Mouse (Mus musculus): Measurements from ENCODE around the gene Foxd4.
"Not testable (repeated sequence)": the region's sequence is repeated elsewhere in the genome, so short reads cannot be mapped to it uniquely, and the experiment has no call there.

Foxd4 gene

DNA sequence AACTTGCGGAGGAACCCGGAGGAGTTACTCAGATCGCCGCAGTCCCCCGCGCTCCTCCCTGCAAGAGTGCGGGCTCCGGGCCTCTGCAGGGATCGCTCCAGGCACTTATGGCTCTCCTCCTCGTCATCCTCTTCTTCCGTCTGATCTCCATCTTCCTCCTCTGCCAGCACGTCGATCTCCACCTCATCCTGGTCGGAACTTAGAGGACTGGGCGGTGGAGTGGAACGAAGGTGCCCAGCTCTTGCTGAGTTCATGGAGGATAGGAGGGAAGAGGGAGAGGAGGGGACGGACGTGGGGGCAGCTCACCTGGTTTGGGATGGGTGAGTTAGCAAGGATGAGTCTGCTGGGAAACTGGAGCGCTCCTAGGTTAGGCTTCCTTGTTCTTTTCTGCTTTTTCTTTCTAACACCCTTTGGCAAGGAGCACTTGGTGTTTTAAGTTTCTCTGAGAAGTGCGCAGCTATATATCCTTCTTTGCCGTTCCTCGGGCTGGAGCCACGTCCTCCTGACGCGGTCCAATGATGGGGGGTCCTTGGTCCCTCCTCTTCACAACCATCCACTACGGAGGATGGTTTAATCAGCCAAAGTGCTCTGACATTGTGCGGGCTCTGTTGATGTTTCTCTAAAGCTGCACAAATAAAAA lies at the start of gene Foxd4:
TSS of gene Foxd4 (minus strand) at position 617 of the 640 bp plus-strand sequence.
- no peak for DNase-seq

DNA sequence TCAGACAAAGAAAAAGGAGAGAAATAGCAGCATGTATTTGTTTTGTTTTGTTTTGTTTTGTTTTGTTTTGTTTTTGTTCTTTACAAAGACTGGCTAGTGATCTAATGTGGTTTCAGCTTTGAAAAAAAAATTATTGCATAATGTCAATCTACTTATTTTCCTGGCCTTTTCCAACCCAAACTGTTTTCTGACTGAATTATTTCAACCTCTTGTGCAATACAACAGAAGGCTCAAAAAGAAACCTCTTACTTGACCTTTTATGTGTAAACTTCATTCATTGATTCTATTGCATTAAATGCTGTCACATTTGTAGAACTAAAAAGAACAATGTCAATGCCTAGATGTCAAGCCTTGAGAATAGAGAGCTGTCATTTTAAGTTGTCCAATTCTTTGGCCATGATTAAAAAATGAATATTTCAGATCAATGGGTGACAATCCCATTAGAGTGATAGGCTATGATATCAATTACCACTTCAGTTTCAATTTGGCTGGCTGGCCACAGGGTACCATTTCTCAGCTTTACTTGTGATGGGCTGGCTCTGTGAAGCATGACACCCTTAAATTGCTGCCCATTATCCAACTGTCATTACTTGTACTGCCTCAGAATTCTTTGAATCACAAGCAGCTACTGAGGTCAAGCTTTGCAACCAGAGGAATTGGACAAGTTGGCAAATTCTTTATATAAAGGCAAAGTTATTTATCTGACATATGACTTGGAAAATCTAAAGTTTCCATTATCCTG lies 44.7 kb upstream of the Foxd4 start:
- DNase-seq: no peak

DNA sequence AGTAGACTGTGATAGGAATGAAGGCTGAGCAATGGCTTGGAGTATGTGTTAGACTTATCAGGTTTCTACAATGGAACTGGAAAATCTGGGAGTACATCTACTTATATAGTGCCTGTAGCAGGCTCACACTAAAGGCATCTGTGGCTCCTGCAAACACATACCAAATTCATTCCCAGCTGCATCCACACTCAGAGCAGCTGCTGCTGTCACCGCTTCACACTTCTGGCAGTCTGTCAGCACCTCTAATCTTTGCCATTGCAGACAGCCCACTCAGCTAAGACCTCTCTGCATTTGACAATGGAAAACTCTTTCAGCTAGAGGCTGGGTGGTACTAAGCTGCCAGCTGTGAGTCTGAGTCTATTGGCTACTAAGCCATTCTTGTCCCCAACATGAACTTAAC lies 36.1 kb upstream of the Foxd4 start:
- DNase-seq: no peak

DNA sequence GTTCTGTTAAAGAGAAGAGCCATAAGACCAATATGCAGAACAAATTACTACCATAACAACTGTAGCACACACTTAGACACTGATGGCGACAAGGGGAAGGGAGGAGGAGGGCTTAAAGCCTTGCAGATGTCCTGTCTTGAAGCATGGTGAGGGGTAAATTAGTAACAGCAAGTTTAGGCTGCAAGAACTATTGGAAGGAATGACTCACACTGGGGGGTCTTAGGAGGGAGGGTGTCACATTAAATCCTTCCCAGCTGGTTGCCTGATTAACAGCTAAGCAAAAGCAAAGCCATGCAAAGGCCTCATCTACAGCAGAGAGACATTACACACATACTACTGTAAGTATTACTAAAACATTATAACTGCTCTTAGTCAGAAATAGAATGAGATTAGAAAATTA lies 28.0 kb upstream of the Foxd4 start:
- no peak for DNase-seq

DNA sequence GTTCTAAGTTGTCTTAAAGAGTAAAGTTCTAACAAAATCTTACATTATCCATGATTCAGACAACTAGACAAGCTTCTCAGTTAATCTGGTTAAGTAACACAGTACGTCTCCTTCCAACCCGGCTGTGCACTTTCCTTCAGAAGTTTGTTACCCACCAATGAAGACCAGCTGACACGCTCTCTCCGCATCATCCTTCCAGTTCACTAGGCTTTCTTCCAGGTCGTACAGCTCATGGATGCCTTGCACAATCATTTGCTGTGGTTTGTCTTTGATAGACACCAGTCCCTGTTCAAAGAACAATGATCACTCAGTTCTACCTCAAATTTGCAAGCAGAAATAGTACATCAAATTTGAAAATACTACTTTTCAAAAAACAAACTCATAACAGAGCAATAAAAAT lies 19.9 kb upstream of the Foxd4 start:
- no peak for DNase-seq

DNA sequence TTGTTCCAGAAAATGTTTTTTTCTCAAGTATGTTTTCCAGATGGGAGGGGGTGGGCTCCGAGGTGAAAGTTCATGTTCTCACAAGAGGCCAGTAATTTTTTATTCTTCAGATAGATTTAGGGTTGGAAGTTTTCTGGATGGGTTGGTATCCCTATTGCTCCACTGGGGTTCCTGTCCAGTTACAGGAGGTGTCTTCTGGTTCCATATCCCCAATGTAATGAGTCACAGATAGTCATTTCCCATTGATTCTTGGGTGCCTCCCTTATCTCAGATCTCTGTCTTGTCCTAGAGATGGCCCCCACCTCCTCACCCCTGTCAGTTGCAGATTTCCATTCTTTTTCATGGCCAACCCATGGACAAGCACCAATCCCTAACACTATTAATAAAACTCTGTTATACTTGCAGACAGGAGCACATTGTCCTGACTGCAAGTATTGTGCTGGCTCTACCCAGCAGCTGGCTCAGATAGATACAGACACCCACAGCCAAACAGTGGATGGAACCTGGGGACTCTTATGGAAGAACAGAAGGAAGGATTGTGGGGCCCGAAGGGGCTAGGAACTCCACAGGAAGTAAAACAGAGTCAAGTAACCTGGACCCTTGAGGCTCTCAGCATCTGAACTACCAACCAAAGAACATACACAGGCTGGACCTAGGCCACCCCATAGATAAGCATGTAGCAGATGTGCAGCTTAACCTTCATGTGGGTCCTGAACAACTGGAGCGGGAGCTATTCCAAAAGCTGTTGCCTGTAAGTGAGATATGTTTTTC lies 7.6 kb upstream of the Foxd4 start:
- DNase-seq: no peak

DNA sequence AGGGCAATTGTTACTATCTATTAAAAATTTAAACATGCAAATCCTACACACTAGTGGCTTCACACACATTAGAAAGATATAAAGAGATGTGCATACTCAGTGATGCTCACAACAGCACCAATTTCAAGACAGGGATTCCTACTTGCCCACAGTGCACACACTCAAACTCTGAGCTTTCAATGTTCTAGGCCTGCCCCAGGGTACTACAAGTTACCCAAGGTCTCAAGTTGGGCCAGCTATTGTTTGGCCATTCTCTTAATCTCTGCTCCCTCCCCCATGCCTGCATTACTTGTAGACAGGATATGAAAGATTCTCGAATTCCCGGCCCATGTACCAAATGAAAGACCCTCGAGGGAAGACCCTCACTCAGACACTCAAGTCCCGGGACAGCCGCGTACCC lies 6.7 kb upstream of the Foxd4 start:
- no peak for DNase-seq

DNA sequence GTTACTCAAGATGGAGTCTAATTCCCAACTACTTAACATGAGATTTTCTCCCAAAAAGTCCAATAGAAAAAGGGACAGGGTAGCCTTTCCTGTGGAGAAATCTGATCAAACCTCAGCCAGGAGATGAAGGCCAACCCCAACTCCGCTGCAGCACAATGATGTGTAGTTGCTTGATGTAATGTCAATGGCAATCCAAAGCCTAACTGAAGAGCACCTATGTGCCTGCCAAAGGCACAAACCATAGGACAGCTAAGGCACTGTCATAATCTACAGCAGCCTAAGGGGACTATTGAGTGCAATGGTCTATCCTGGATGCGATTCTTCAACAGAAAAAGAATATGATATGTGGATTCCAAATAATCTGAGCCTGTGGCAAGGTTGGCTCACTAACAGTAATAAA lies 1.8 kb upstream of the Foxd4 start:
- no peak for DNase-seq

DNA sequence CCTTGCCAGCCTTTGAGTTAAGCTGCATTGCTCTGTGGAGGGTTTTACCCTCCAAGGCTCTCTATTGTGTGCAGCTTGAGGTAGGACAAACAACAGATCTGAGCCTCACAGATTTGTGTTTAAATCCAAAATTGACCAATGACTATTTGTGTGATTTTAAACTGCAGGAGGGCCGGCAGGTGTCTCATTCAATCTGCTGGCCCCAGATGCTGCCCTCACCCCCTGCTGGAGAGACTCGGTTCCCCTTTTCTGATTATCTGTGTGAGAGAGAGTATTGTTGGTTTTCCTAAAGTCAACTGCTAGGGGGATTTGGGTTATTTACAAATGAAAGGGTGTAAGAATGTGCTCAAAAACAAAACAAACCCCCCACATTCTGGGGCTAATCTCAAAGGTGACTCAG lies 1.3 kb upstream of the Foxd4 start:
- no peak for DNase-seq

DNA sequence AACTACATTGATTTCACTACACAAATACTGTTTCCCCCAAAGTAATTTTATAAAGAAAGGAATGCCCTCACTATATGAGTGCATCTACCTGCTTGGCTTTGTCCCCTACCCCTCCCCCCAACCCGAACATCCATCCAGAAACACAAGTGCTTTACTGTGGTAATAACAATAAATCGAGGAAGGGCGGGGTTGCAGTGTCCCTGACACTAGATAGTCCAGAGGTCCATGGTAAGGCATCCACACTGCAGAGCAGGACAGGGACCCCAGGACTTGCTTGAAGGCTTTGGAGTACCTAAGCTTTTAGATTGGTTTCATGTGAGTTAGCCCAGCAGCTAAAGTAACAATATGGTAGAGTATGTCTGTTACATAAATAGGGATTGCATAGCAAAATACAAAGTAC lies 669 bp upstream of the Foxd4 start:
- no peak for DNase-seq

DNA sequence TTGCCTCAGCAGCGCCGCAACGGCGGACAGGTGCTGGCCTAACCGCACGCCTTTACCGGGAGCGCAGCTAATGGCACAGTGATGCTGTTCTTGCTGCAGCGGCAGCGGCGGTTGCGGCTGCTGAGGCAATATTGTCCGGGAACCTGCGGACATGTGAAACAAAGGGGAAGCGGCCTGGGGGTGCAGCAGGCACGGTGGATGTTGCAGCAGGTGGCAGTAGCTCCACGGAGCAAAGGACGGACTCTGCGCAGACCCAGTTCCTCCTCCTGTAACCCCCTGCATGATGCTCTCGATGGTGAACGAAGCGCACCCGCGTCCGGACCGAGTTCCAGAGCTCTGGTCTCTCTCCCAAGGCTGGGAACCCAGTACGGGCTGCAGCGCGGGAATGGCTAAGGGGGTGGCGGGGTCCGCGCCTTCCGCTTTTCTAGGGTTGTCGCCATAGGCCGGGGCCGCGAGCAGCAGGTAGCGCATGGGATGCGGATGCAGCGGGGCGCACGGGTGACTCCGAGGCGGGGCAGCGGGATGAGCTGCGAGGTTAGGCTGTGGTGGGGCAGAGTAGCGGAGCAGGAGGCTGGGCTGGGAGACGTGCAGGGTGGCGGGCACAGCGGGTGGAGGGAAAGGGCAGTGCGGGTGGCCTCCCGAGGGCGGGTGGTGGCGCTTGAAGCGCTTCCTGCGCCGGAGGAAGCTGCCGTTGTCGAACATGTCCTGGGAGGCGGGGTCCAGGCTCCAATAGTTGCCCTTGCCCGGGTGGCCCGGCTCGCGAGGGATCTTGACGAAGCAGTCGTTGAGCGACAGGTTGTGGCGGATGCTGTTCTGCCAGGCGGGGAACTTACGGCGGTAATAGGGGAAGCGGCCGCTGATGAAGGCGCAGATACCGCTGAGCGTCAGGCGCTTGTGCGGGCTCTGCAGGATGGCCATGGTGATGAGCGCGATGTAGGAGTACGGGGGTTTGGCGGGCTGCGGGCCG lies 1.1 kb downstream of the Foxd4 start:
- DNase-seq: no peak

DNA sequence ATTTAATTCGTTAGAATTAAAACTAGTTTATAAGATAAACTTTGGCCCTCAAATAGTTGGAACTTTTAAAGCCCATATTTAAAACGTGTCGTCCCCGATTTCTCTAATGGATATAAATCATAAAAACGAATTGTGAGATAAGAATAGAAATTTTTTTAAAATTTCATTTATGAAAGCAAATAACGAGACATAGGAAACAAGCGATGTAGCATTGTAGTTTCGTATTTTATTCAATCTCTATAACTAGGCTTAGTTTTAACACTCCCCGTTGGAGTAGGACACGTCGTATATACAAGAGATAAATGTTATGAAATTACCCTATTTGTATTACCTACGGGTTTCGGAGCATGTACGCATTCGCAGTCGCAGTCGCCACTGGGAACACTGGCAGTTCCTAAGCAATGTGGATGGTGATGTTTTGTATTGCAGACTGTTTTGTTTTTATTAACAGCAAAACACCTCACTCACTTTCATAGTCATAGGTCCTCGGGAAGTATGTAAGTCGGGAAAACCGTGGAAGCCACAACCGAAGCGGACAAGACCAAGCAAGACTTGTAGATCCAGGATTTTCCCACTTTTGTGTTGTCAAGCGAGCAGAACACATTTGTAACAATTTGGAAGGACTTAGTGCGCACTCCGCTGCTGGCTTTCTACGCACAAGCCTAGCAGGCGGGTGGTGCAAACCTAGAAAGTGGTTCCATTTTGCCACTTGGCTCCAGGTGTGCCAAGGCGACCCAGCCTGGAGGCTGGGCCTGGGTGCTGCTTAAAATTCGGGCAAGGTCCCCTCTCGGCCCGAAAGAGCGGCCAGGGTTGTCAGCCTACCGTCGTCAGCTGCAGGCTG lies 2.0 kb downstream of the Foxd4 start:
- DNase-seq: peak in 1 of 2 experiments; percentile 13

DNA sequence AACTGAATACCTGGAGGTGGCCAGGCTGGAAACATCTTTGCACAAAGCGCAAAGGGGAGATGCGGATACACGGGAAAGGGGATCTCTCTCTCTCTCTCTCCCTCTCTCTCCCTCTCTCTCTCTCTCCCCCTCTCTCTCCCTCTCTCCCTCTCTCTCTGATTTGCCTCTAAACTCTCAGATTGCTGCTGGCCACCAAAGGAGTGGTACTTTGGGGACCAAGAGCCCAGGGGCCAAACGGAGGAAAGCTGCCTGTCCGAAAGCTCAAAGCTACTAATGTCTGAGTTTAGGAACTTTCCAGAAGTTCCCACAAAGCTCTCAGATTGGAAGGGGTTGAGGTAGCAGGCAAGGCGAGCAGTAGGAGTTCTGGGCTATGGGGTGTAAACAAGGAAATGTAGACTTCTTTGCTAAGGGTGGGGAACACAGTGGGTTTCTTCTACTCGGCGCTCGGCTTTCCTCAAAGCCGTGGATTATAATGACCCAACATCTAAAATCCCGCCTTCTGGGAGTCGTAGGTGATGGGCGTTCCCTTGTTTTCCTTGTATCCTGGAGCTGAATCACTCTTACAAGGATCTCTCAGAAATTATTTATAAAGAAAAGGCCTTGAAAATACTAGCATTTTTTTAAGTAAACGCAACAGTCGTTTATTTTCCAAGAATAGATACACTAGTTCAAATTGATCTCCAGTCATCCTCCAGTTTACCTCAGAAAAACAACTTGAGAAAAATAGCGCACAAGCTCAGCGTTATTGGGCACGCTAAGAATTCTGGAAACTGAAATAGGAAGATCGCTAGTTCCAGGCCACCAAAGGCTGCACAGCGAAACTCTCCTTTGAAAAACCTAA lies 2.9 kb downstream of the Foxd4 start:
- no peak for DNase-seq

DNA sequence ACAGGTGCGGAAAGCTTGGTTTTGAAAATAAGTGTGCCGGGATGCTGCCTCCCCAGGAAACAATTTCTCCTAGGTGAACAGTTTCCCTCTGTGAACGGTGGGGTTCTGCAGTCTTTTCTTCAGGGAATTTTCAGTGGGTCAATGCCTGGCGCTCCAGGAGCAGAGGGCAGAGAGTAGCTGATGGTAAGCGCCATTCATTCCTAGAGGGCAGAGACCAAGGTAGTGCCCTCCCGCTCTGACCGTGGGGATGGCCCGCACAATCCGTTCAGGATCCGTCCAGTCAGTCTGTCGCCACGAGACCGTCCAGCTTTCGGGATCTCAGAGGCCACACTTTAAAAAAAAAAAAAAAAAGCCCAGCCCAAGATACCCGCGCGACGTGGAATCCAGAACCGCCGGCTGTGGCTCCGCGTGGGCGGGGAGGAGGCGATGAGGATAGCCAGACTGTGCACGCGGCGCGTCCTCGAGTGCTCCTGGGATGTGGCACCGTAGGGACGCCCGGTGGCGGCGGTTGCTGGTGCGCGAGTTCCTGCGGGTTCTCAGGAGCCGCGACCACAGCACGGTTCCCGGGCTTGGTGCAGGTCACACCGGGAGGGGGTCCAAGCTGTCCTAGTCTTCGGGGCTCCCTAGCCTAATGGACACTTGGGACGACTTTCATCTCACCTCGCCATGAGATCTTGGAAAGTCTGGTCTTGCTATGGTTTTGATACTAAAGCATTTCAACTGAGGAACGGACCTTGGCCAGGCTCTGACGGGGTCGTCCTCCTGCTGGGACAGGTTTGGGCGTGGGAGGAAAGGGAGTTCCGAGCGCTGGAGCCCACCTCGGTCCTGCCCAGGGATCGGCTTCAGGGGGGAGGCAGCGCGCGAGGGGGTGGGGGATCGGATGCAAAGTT lies 3.7 kb downstream of the Foxd4 start:
- DNase-seq: peak in 1 of 2 experiments; percentile 11

DNA sequence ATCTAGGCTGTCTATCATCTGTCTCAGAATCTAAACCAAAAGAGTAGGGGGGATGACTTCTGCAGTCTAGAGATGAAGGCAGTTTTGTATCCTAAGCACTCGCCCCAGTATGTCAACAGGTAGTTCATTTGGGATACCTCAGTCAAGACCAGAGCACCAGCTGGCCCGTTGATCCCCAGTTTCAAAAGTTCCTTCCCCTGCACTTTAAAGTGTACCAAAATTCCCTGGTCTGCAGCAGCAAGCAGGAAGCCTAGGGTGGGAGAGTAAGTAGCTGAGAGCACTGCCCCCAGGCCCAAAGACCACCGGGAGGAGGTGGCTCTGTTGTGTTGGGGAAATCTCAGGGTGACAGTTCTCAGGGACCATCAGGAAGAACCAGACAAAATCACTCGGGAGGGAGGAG lies 4.5 kb downstream of the Foxd4 start:
- DNase-seq: no peak

DNA sequence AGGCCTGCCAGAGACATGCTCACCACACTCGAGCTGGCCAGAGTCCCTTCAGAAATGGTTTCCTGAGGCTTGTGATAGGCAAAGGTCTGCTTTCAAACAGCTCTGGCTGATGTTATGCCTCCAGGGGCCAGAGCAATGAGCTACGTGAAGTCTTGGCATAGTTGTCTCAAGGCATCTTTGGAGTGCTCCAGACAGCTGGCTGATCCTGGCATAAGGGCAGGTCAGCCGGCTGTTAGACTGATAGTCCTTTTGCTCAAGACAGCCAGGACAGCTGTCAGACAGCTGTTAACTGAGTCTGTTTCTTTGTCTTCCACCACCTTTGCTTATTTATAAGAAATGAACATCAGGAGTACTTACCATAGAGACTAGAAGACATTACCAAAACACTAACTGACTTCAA lies 14.1 kb downstream of the Foxd4 start:
- DNase-seq: no peak

DNA sequence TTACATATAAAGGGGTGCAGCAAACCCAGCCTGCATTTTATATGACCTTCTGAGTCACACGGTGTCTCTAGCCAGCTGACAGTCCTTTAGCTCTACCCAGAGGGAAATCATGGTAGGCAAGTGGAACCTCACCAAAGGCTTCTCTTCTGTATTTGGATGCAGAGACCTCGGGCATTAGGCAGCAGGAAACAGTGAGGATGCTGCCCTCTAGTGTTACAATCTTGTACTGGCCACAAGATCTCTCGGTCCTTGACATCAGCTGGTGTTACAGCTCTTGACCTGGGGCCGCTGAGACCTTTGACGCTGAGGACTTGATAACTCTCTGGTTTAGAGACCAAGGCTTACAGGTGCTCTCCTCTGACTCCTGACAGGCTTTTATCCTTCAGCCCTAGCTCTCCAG lies 15.5 kb downstream of the Foxd4 start:
- DNase-seq: peak; percentile 34 to 66

DNA sequence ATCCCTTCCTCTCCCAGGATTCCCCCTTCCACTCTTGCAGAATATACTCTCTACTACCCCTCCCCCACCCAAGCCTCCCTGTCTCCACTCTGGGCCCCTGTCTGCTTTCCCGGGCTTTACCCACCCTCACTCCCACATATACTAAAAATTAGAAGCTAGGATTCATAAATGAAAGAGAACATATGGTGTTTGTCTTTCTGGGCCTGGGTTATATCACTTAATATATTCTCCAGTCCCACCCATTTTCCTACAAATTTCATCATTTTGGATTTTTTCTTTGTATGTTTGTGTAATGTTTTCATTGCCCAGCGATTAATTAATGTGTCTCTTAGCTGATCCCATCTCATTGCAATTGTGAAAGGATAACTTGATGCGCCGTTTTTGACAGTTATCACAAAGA lies 19.8 kb downstream of the Foxd4 start:
- no peak for DNase-seq

DNA sequence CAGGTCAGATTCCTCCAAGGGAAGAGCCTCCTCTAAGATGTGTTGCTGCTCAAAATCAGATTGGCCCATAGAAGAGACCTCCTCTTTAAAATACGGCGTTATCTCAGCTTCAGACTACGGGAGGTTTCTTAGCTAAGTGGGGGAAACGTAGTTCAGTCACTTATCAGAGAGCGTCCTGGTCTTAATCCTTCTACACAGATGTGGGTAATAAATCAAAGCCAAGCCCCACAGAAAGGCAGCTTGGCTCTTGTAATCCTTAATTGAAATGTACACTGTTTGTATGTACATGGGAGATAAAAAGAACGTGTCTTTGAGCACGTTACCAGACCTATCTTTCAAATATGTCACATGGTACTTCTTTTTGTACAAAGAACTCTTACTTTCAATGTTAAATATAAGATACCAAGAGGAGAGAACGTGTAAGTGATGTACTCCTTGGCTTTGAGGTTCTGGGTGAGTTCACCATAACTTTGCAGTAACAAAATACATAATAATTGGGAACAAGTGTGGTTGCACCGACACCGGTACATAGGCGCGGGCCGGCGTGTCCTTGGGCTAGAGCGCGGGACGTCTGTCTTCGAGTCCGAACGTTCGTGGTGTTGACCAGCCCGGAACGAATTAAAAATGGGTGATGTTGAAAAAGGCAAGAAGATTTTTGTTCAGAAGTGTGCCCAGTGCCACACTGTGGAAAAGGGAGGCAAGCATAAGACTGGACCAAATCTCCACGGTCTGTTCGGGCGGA lies 25.7 kb downstream of the Foxd4 start, which contains the start of gene Gm10053:
TSS of gene Gm10053 (plus strand) at position 558 of the 742 bp plus-strand sequence.
- DNase-seq: not testable (repeated sequence)

Measured in cerebellum, postnatal 25 days (tissue).